Mouse (Mus musculus) ES-Bruce4 (cell line): ENCODE measurements around the gene Cyp2c23. TPM values are rescaled to one million over a fixed set of nuclear protein-coding genes. Genes with fewer than 3 reads are reported as not detected.
A peak's percentile ranks its signal among the peaks of the same experiment; 100 is the strongest.

Experiments
- H3K27ac ChIP-seq: 2 replicates; pipeline ENCODE4 v1.5.1; 2012; ENCODE audit warnings: low read length, inconsistent platforms; ENCODE audit not compliant: insufficient read depth
- H3K27me3 ChIP-seq: 2 replicates; pipeline ENCODE4 v1.6.1; 2012; ENCODE audit warnings: mild to moderate bottlenecking, low read length, inconsistent platforms; ENCODE audit not compliant: control insufficient read depth, poor library complexity, insufficient read depth, severe bottlenecking
- H3K36me3 ChIP-seq: 2 replicates; pipeline ENCODE4 v1.6.1; 2012; ENCODE audit warnings: inconsistent platforms, mild to moderate bottlenecking, low read length, moderate library complexity; ENCODE audit not compliant: control insufficient read depth, poor library complexity, insufficient read depth, severe bottlenecking
- H3K4me1 ChIP-seq: one replicate; pipeline ENCODE4 v1.8.1; 2011; ENCODE audit warnings: low read length; ENCODE audit not compliant: control insufficient read depth, insufficient read depth
- H3K4me3 ChIP-seq: 2 replicates; pipeline ENCODE4 v1.5.1; 2011; ENCODE audit warnings: low read depth, mild to moderate bottlenecking, low read length
- H3K9ac ChIP-seq: 2 replicates; pipeline ENCODE4 v1.6.1; 2012; ENCODE audit warnings: low read depth, mild to moderate bottlenecking, inconsistent platforms; ENCODE audit not compliant: poor library complexity, severe bottlenecking
- H3K9me3 ChIP-seq: replicated peaks from 2 replicates; pipeline ENCODE4 v1.6.1; 2012; ENCODE audit warnings: mild to moderate bottlenecking, low read length, inconsistent platforms; ENCODE audit not compliant: control insufficient read depth, poor library complexity, insufficient read depth, severe bottlenecking
- CTCF ChIP-seq: IDR thresholded peaks from one replicate; pipeline ENCODE4 v1.8.1; 2011; ENCODE audit warnings: low read depth, low read length
- EP300 ChIP-seq: IDR thresholded peaks from 2 replicates; pipeline ENCODE4 v1.6.1; 2011; ENCODE audit warnings: low read depth, low read length; ENCODE audit not compliant: insufficient read depth
- POLR2A ChIP-seq: IDR thresholded peaks from one replicate; pipeline ENCODE4 v1.8.1; 2011; ENCODE audit warnings: low read length; ENCODE audit not compliant: insufficient read depth
- polyA plus RNA-seq: library from polyadenylated mRNA; stranded (reverse); fragments of >200 nt; gene quantifications from 2 replicates; pipeline ENCODE4 v1.2.4, GENCODE M21; 2011; ENCODE audit warnings: low read depth; ENCODE audit not compliant: missing spikeins, insufficient read depth, insufficient read length

The Cyp2c23 gene
- polyA plus RNA-seq, 1 experiment = 0.31 TPM

DNA sequence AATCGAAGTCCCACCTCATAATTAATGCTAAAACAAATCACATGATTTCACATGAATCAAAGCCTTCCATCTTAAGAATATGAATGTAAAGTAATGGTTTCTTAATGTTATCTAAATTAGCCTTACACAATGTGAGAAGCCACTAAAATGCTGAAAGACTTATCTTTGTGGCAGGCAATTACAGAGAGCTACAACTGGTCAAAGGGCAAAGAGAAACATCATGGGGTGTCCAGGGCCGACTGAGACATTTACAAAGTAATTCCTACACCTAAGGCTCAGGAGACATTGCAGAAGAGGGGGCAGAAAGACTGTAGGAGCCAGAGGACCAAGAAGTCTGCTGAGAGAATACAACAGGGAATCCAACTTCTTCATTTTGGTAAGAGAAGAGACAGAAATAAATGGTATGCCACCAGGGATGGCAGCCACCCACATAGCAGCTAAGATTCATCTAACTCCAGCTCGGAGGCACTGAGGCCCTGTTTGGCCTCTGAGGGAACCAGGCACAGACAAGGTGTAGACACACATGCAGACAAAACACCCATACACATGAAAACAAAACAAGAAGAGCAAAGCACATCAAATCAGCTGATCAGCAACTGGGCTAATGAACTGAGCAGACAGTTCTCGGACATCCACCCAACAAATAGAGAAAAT lies 26.3 kb upstream of the Cyp2c23 start:
- Histone ChIP-seq H3K27ac (no peak overlapping the region), H3K36me3 (peaks cover 21% of the 10 kb centered on the region), H3K27me3 (no peaks in the 10 kb centered on the region), H3K9me3 (no peaks in the 10 kb centered on the region), H3K9ac (no peak overlapping the region), H3K4me1 (no peaks in the 10 kb centered on the region), H3K4me3 (no peak overlapping the region)
- TF ChIP-seq EP300 (no peak), CTCF (no peak), POLR2A (no peak)

DNA sequence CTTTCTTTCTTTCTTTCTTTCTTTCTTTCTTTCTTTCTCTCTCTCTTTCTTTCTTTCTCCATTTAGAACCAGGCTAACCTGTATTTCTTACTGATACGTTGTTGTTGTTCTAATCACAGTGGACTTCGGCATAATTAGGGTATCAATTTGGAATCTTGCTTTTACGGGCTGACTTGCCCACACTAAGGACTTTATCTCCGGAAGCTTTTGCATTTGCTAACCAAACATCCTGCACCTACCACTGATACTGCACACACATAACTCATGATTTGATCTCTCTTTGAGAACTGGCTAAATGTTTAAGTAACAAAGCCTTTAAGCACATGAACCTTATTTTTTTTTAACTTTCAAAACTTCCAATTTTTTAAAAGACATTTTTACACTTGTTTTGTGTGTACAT lies 21.4 kb upstream of the Cyp2c23 start:
- no peak overlapping the region for H3K9ac ChIP-seq
- H3K4me1 ChIP-seq = peaks cover 1% of the 10 kb centered on the region
- no peak overlapping the region for H3K27ac ChIP-seq
- H3K9me3 ChIP-seq = no peaks in the 10 kb centered on the region
- H3K4me3 ChIP-seq = no peak overlapping the region
- TF ChIP-seq POLR2A (no peak), EP300 (no peak), CTCF (no peak)
- peaks cover 17% of the 10 kb centered on the region for H3K36me3 ChIP-seq
- no peaks in the 10 kb centered on the region for H3K27me3 ChIP-seq

DNA sequence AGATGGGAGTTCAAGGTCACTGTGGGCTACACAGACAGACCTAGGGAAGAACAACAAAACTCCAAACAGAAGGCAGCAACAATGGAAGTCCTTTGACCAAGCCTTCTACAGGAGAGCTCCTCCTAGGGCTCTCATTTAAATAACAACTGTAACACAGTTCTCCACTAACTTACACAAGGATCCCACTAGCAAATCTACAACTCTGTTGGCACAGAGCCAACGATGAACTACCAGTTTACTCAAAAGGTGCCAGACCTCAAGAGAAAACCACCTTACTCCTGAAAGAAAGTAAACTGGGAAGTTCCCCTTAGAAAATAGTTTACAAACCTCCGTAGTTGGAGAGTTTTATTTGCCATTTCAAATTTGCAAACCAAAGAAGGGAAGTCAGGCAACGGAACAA lies 20.3 kb upstream of the Cyp2c23 start:
- Histone ChIP-seq H3K9ac (no peak overlapping the region), H3K36me3 (peaks cover 17% of the 10 kb centered on the region), H3K4me3 (no peak overlapping the region), H3K4me1 (peaks cover 1% of the 10 kb centered on the region), H3K27me3 (no peaks in the 10 kb centered on the region), H3K27ac (peak overlapping the region; percentile 89), H3K9me3 (no peaks in the 10 kb centered on the region)
- TF ChIP-seq EP300 (no peak), CTCF (no peak), POLR2A (no peak)

DNA sequence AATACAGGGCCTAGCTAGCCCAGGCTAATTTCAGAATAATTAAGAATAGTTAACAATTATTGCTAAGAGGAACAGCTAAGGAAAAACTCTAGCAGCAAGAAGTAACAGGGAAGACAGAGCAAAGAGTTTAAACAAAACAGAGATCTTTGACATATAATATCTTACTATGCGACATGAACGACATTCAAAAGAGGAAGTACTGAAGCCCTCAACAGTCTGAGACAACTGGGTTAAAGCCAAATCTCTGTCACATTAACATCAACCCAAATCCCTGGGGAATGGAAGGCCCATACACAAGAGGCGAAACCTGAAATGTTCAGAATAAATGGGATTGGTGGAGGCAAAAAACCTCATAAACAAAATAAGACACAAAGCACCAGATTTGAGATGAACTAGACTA lies 16.8 kb upstream of the Cyp2c23 start:
- Histone ChIP-seq H3K9ac (no peak overlapping the region), H3K4me1 (peaks cover 1% of the 10 kb centered on the region), H3K4me3 (no peak overlapping the region), H3K27me3 (no peaks in the 10 kb centered on the region), H3K9me3 (no peaks in the 10 kb centered on the region), H3K36me3 (peaks cover 2% of the 10 kb centered on the region; the same call in 1 of the 2 replicates), H3K27ac (no peak overlapping the region)
- no peak for TF ChIP-seq EP300
- TF ChIP-seq CTCF = no peak
- no peak for TF ChIP-seq POLR2A

DNA sequence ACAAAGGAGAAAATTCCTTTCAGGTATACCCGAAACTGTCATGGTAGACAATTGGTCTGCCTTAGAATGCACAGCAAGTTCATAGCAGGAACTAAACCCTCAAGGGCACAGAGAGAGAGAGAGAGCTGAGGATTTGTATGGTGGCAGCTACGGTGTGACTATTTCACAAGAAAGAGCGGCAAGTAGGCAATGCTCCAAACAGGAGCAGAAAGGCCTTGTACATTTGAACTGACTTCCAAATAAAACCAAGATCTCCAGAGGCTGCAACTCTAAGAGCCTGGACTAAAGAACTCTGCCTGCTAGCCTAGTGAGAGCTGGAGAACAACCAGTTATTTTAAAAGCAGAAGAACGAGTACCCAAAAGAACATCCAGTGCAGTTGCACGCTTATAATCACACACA lies 13.1 kb upstream of the Cyp2c23 start:
- Histone ChIP-seq H3K27me3 (no peaks in the 10 kb centered on the region), H3K27ac (no peak overlapping the region), H3K9me3 (no peaks in the 10 kb centered on the region), H3K9ac (no peak overlapping the region), H3K4me3 (no peak overlapping the region), H3K36me3 (peaks cover 6% of the 10 kb centered on the region), H3K4me1 (no peaks in the 10 kb centered on the region)
- TF ChIP-seq CTCF (no peak), EP300 (no peak), POLR2A (no peak)

DNA sequence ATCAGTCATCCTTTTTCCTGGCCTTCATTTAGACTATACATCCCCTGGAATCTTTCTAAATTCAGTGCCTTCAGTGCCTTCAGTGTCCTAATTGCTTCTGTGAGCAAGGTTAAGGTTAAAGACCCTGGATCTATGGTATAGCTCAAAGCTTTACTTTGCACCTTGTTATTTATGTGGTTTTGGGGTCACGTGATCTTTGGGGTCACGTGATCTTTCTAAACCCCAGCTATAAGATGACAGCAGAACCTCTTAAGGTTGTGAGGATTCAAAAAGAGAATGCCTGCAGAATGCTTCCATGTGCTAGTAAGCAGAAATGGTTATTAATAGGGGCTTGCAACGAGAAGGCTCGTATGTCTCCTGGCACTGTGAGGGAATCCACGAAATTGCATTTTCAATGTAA lies 4.4 kb upstream of the Cyp2c23 start:
- H3K4me3 ChIP-seq = no peak overlapping the region
- no peak overlapping the region for H3K27ac ChIP-seq
- no peaks in the 10 kb centered on the region for H3K9me3 ChIP-seq
- H3K9ac ChIP-seq = no peak overlapping the region
- no peaks in the 10 kb centered on the region for H3K4me1 ChIP-seq
- TF ChIP-seq EP300 (no peak), CTCF (no peak), POLR2A (no peak)
- peaks cover 5% of the 10 kb centered on the region for H3K36me3 ChIP-seq
- H3K27me3 ChIP-seq = no peaks in the 10 kb centered on the region
